Mouse (Mus musculus): Measurements from ENCODE around the gene Eva1c. TPM values are rescaled to one million over a fixed set of nuclear protein-coding genes. Genes with fewer than 3 reads are reported as not detected.

The Eva1c gene
- total and polyA plus RNA-seq, 3 experiments, result 0.16 TPM; not detected in 2

DNA sequence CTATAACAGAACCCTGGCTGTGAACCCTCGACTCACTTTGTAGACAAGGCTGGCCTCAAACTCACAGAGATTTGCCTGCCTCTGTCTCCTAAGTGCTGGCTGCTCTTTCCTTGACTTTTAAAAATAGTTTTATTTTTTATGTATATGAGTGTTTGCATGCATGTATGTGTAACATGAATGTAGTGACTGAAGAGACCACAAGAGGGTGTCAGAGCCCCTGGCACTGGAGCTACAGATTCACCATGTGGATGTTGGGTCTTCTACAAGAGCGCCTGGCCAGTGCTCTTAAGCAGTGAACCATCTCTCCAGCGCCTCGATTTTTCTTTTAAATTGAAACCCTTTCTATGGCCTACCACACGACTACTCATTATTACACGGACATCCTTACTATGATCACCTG, 127.3 kb downstream of the Eva1c start:
- H3K4me3 ChIP-seq (ENCODE audit: low read depth, low read length), result no peak overlapping the region
- no peaks in the 10 kb centered on the region for H3K9me3 ChIP-seq (replicated peaks)
- DNase-seq (ENCODE audit: low spot score), result no peak
- H3K4me1 ChIP-seq (ENCODE audit: insufficient read depth, low read depth, low read length), result peaks cover 5% of the 10 kb centered on the region; the same call in 1 of the 2 replicates
- H3K27me3 ChIP-seq (ENCODE audit: insufficient read depth, low read length), result no peaks in the 10 kb centered on the region
- H3K36me3 ChIP-seq (replicated peaks), result peaks cover 82% of the 10 kb centered on the region
- no peak for ATAC-seq (ENCODE audit: extremely low read depth, insufficient number of reproducible peaks, low FRiP score, poor library complexity, severe bottlenecking)
- no peak for TF ChIP-seq GATA2 (IDR thresholded peaks at IDR 0.05; ENCODE audit: borderline replicate concordance, low read depth, low read length)
- TF ChIP-seq TAL1 (conservative IDR thresholded peaks at IDR 0.05; ENCODE audit: low read depth, low read length), result no peak
- TF ChIP-seq GATA1 (IDR thresholded peaks at IDR 0.05; ENCODE audit: borderline replicate concordance, low read length), result no peak

Other genes starting within 250 kb of the Eva1c start
- gene Mis18a, start 99.3 kb upstream of the Eva1c start, total RNA-seq (2014; fragmentation: Nextera tagmentation), result 114 and 117 TPM in 2 replicates
- gene Mis18a, start 99.3 kb upstream of the Eva1c start, total RNA-seq (2017), result 61.8 and 65.6 TPM in 2 replicates
- 26.3 and 32.2 TPM in 2 replicates for gene Mis18a, start 99.3 kb upstream of the Eva1c start, polyA plus RNA-seq (2012)
- gene Mrap, start 88.5 kb upstream of the Eva1c start, total RNA-seq (2014; fragmentation: Nextera tagmentation), result not detected in 2 replicates
- 0.33 TPM in 1 of 2 replicates, not detected in the other for gene Mrap, start 88.5 kb upstream of the Eva1c start, total RNA-seq (2017)
- not detected in 2 replicates for gene Mrap, start 88.5 kb upstream of the Eva1c start, polyA plus RNA-seq (2012)
- gene Urb1, start 16.3 kb upstream of the Eva1c start, total RNA-seq (2014; fragmentation: Nextera tagmentation), result 20.8 and 24.2 TPM in 2 replicates
- gene Urb1, start 16.3 kb upstream of the Eva1c start, total RNA-seq (2017), result 10.8 and 10.9 TPM in 2 replicates
- 8.6 and 9.8 TPM in 2 replicates for gene Urb1, start 16.3 kb upstream of the Eva1c start, polyA plus RNA-seq (2012)
- 28.7 and 44.8 TPM in 2 replicates for gene Cfap298, start 108.4 kb downstream of the Eva1c start, total RNA-seq (2014; fragmentation: Nextera tagmentation)
- 56.7 and 73.4 TPM in 2 replicates for gene Cfap298, start 108.4 kb downstream of the Eva1c start, total RNA-seq (2017)
- gene Cfap298, start 108.4 kb downstream of the Eva1c start, polyA plus RNA-seq (2012), result 70.5 and 72.5 TPM in 2 replicates
- gene Synj1, start 184.6 kb downstream of the Eva1c start, total RNA-seq (2014; fragmentation: Nextera tagmentation), result 109 and 118 TPM in 2 replicates
- gene Synj1, start 184.6 kb downstream of the Eva1c start, total RNA-seq (2017), result 32.8 and 37.7 TPM in 2 replicates
- 59.5 and 64.8 TPM in 2 replicates for gene Synj1, start 184.6 kb downstream of the Eva1c start, polyA plus RNA-seq (2012)
- gene Paxbp1, start 217.8 kb downstream of the Eva1c start, total RNA-seq (2014; fragmentation: Nextera tagmentation), result 222 and 254 TPM in 2 replicates
- gene Paxbp1, start 217.8 kb downstream of the Eva1c start, total RNA-seq (2017), result 99.4 and 116 TPM in 2 replicates
- gene Paxbp1, start 217.8 kb downstream of the Eva1c start, polyA plus RNA-seq (2012), result 45.6 and 45.9 TPM in 2 replicates